Mouse (Mus musculus) T-helper 17 cell (primary cell): ENCODE measurements at regions not wholly inside any gene's neighbourhood (a gene's known extent, or its start where the extent isn't known, plus 50 kb on each side); places are given as distances from the start of the nearest gene placed in this dataset.

Experiments
- in situ Hi-C, 2 experiments: fragments of 300-600 bp; cut with MboI, MseI; formaldehyde crosslinking; loops; 1 replicate in 1 of 2; 2 replicates in 1 of 2; pipeline ENCODE4 v1.15.1; 2025; ENCODE audit warnings: high pct_unique_total_duplicates in 2 of 2

- in situ Hi-C loops: no loop called here
Measured at GRCm38 (mm10) chr10:43634371-43635080, 56.4 kb downstream of the Cd24a start.

DNA sequence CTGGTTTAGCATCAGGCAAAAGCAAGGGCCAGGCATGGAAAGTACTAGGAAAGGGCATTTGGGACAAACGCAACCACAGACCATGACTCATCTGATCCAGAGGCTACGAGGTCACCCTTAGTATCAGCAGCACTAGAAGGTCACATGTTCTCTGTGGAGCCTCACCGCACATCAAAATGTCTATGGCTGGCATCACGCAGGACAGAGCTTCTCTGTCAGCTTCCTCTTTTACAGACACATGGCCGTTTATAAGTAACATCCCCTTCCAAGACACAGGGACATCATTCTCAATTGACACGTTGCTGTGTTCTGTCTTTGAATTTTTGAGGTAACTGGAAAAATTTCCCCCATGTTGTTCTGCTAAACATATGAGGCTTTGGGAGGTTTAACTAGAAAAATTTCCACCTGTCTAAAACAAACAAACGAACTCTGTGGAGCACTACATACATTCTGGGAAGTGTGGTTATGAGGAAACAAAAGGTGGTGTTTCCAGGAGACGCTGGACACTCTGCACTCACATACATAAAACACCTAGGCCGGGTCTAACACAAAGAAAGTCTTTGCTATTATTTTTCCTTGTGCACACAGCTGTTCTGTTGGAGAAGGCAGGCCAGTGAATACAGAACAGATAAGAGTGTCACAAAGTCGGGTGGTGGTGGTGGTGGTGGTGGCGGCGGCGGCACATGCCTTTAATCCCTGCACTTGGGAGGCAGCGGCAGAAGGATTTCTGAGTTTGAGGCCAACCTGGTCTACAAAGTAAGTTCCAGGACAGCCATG, 63.3 kb downstream of the Cd24a start:
- in situ Hi-C loops: no loop called here

GRCm38 (mm10) chr10:43646326-43646725, 68.2 kb downstream of the Cd24a start:
- in situ Hi-C loops: no loop called here

DNA sequence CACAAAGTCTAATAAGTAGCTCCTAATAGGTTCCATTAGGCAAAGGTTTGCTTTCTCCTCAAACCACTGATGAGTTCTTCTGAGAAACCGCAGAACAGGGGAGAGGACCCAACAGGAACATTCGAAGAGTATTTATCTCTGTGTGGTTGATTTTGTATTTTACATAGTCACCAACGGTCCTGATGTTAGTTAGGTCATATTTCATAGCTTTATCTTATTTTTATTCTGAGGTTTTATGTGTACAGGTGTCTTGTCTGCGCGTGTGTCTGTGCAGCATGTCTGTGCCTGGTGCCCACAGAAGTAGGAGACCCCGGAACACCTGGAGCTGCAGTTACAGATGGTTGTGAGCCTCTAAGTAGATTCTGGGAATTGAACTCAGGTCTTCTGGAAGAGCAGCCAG, 68.9 kb downstream of the Cd24a start:
- in situ Hi-C loops: no loop called here

- in situ Hi-C loops: no loop called here
Measured at GRCm38 (mm10) chr10:43648186-43648585, 70.1 kb downstream of the Cd24a start.

DNA sequence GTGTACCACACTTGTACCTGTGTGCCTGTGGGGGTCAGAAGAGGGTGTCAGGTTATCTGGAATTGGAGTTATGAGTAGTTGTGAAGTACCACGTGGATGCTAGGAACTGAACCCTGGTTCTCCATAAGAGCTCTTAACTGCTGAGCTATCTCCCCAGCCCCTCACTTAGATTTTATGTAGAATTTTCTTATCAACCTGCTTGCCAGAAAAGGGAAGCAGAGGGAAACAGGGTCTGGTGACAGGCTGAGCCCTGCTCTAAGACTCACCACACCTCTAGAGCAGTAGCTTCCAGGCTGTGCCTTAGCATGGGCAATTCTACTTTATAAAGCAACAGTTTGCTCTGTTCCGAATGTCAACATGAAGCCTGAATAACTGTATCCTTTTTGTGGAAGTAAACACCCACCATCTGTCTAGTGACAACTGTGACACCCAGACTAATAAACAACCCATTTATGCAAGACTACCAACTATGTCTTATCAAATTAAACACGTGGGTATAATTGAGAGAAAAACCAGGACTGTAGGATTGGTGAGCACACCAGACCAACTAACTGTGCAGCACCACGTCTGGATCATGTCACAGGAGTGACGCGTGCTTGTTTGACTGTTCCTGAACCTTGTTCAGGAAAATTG, 70.8 kb downstream of the Cd24a start:
- in situ Hi-C loops: no loop called here

DNA sequence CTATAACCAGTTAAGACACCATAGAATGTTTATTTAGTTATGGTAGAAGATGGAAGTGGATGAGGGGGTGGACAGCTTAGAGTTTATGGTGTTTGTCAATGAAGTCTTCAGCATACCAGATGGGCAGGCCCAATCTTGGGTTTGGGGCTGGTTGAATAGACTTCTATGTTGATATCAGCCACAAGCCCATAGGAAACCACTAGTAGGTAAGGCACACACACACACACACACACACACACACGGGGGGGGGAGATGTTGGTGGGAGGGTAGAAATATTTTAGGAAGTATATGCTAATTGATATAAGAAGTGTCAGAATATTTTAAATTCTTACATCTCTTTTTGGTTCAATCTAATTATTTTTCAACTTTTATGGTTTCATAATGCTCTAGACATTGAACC, 72.4 kb downstream of the Cd24a start:
- in situ Hi-C loops: no loop called here

DNA sequence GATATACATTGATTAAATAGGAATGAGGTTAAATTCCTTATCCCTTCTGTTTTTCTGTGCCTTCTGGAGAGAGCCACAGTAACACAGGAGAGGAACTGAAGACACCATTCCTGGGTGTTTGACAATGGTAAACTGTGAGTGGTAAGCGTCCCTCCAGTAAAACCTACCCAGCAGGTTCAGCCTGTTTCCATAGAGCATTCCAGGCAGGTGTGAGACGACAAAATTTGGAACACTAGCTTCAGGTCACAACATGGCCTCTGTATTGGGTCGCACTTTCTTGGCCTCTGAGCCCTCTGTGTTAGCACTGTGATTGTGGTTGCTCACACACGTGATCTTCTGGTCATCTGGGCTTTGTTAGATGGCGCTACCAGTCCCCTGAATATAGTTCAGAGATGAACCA, 73.4 kb downstream of the Cd24a start:
- in situ Hi-C loops: no loop called here

DNA sequence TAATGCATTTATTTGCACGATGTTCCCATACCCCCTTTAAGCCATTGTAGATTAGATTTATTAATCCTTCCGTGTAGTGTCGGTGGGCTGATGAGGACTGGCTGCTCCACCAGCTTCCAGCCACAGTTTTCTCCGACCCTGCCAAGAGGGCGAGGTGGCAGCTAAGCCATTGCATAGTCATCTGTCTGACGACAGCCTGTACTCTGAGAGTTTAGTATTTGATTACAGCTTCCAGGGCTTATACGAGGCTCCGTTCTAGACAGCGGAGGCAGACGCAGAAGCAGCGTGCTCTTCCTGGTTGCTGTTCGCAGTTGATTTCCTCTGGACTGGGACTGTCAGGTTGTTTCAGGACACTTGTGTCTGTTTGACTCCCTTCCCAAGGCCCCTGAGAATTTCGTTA, 73.8 kb downstream of the Cd24a start:
- in situ Hi-C loops: no loop called here

DNA sequence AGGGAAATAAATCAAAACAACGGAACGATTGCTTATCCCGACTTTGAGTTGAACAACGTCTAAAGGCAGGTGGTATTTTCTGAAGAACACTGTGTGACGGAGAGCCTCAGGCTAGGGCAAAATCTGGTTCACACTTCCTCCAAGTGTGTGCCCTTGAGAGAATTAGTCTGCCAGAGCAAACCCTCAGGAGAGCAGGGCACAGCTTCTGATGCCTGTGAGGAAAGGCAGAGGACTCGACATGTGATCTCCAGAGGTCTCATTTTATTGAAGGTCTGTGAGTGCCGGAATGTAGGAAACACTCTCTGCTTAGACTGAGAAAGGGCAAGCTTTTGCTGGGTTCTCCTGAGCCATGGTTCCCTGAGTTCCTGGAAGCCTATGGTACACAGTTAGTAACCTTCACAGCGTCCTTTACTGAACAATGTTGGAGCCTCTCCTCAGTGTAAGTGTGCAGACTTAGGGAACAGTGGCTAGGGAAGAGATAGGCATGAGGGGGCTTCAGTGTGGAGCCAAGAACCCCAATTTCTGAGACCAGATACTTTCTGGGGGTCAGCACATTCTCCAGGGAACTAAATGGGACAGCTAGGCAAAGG, 77.1 kb downstream of the Cd24a start:
- in situ Hi-C loops: no loop called here

DNA sequence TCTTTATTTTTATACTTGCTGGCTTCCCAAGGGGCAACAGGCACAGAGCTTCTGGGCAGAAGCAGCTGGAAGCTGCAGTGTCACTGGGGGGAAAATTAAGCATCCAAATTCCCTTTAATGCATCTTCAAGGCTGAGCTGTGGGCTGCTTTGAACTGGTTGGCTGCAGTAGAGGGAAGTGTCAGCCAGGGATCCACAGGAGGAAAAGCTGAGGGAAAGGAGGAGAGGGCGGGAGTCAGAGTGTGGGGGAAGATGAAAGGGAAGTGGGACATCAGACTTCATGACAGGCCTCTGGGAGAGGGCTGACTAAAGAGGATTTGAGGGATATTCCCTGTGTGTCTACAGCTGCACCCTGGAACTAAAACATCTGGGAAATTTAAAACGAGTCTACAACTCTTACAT, 77.6 kb downstream of the Cd24a start:
- in situ Hi-C loops: no loop called here

GRCm38 (mm10) chr10:43656207-43656606, 78.1 kb downstream of the Cd24a start:
- in situ Hi-C loops: no loop called here

GRCm38 (mm10) chr10:43657501-43658225, 79.6 kb downstream of the Cd24a start:
- in situ Hi-C loops: no loop called here

DNA sequence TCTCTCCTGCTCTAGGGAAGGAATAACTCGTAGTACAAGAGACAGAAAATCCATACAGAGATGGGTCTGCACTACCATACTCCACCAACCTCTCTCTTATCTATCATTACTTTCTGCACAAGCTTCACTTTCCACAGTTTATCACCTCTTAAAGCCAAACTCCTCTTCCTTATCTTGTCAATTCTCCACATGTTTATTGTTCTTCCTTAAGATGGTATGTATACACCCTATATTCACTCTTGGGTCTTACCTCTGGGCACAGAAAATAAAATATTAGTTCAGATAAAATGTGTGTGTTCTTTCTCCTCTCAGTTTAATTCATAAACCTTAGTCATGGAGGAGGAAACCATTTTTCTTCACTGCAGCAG, 80.1 kb downstream of the Cd24a start:
- in situ Hi-C loops: no loop called here

DNA sequence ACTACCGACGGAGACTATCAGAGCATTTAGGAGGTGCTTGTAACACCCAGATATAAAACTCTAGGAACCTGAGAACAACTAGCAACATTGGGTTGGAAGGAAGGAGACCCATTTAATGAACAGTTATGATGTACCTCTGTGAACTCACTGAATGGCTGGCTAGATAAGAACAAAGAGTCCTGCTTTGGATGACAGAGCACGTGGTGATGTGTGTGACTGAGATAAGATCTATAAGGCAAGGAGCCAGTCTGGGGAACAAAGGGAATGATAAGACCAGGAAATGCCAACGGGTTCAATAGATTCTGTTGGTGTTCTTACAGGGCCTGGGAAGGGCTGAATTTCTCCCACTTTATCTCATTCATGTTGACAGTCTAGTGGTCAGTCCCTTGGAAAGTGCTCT, 86.8 kb downstream of the Cd24a start:
- in situ Hi-C loops: no loop called here

- in situ Hi-C loops: no loop called here
Measured at GRCm38 (mm10) chr10:43666262-43667085, 88.4 kb downstream of the Cd24a start.

DNA sequence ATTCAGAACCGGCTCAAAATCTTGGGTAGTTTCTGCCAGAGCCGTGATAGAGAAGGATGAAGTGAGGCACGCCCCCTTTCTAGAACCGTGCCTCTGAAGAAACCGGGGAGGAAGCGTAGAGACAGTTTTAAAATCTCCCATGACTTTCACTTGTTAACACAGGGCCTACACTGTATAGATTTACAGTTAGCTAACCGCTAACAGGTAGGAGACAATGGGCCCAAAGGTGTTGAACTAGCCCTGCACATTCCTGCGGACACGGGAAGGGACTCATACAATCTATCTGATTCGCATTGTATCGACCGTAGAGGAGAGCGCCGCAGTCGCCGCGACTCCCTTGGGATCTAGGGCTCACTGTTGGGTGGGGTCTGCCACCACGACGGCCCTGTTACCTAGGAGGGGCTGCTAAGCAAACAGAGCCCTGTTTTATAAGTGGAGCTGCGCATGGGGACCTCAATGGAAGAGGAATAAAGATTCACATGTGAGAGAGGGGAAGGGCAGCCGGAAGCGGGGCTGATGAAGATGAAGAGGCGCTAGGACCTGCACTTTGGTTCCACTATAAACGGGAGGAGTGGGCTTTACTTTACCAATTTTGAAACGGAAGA, 89.1 kb downstream of the Cd24a start:
- in situ Hi-C loops: no loop called here

DNA sequence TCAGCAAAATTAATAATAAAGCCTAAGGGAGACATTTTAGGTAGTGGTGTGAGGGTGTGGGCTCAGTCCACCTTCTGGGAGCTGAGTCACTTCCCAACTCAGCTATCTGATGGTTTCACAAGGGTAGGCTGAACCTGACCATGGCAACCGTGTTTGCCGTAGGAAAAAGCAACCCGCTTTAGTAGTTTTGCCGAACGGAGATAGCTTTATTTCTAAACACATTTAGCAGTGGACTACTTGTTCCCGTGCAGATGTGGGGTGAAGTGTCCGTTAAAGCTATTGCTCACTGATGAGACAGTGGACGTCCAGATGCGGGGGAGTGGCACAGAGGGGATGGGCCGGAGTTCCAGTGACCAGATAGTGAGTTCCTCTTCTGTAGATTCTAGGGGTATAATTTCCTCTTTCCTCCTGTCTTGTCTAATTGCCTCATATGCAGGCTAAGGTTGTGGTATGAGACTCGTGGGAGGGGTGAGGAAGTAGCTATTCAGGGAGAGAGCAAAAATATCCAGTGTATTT, 89.7 kb downstream of the Cd24a start:
- in situ Hi-C loops: no loop called here

GRCm38 (mm10) chr10:43669471-43669870, 91.4 kb downstream of the Cd24a start:
- in situ Hi-C loops: no loop called here

- in situ Hi-C loops: loop anchor here (5.0 kb wide), 2 partner anchors 73 to 78 kb away; no protein-coding TSS in a partner anchor
Measured at GRCm38 (mm10) chr10:43670745-43671144, 92.7 kb downstream of the Cd24a start.
